Mouse (Mus musculus) olfactory bulb, adult 2 months (tissue): ENCODE results near the gene Idh1.
A peak's percentile ranks its signal among the peaks of the same experiment; 100 is the strongest.

Experiments
- CTCF ChIP-seq: fragments of 200-500 bp; IDR thresholded peaks from 2 replicates; pipeline ENCODE4 v1.5.1; 2012; ENCODE audit warnings: low read depth, mild to moderate bottlenecking, low read length, moderate library complexity; ENCODE audit not compliant: insufficient read depth
- POLR2A ChIP-seq: fragments of 200-500 bp; IDR thresholded peaks from 2 replicates; pipeline ENCODE4 v1.6.1; 2012; ENCODE audit warnings: mild to moderate bottlenecking, low read depth, low read length, moderate library complexity; ENCODE audit not compliant: insufficient read depth

- TF ChIP-seq POLR2A (no peak), CTCF (peak; percentile 54; the same call in 1 of the 2 replicates)
These were observed 74.1 kb downstream of the Idh1 start for GRCm38 (mm10) chr1:65112031-65112806.
